Mouse (Mus musculus) liver, adult 2 months (tissue): ENCODE results near the gene Ube2cbp. TPM values are rescaled to one million over a fixed set of nuclear protein-coding genes. Genes with fewer than 3 reads are reported as not detected.

ENCODE experiments used
- DNase-seq: peaks from one replicate; pipeline ENCODE4 v3.0.0-alpha.2; 2011; ENCODE audit warnings: low read depth, low spot score; ENCODE audit errors: extremely low read depth
- H3K27ac ChIP-seq: fragments of 200-500 bp; replicated peaks from 2 replicates; pipeline ENCODE4 v1.5.1; 2012; ENCODE audit warnings: low read depth, mild to moderate bottlenecking, control low read depth, inconsistent platforms, low read length; ENCODE audit not compliant: insufficient read depth
- H3K27me3 ChIP-seq: fragments of 200-500 bp; 2 replicates; pipeline ENCODE4 v1.6.1; 2012; ENCODE audit warnings: mild to moderate bottlenecking, moderate library complexity, low read length, inconsistent platforms; ENCODE audit not compliant: control insufficient read depth, insufficient read depth
- H3K36me3 ChIP-seq: fragments of 200-500 bp; 2 replicates; pipeline ENCODE4 v1.6.1; 2012; ENCODE audit warnings: low read length, inconsistent platforms; ENCODE audit not compliant: control insufficient read depth, insufficient read depth
- H3K4me1 ChIP-seq: fragments of 200-500 bp; 2 replicates; pipeline ENCODE4 v1.6.1; 2011; ENCODE audit warnings: low read length; ENCODE audit not compliant: control insufficient read depth, insufficient read depth
- H3K4me3 ChIP-seq: fragments of 200-500 bp; 2 replicates; pipeline ENCODE4 v1.5.1; 2011; ENCODE audit warnings: low read depth, mild to moderate bottlenecking, control low read depth, low read length, moderate library complexity; ENCODE audit not compliant: insufficient read depth
- H3K79me2 ChIP-seq: fragments of 200-500 bp; 2 replicates; pipeline ENCODE4 v1.6.1; 2012; ENCODE audit warnings: inconsistent platforms, mild to moderate bottlenecking, low read length, moderate library complexity; ENCODE audit not compliant: control insufficient read depth, insufficient read depth
- H3K9ac ChIP-seq: fragments of 200-500 bp; 2 replicates; pipeline ENCODE4 v1.6.1; 2012; ENCODE audit warnings: low read depth, mild to moderate bottlenecking, control low read depth, inconsistent platforms, low read length
- CTCF ChIP-seq: fragments of 200-500 bp; IDR thresholded peaks from 2 replicates; pipeline ENCODE4 v1.5.1; 2011; ENCODE audit warnings: low read depth, low read length, control low read depth
- POLR2A ChIP-seq: fragments of 200-500 bp; IDR thresholded peaks from 2 replicates; pipeline ENCODE4 v1.6.1; 2011; ENCODE audit warnings: low read length, control low read depth; ENCODE audit not compliant: insufficient read depth; ENCODE audit errors: extremely low read depth
- WGBS: fragments of 180-500 bp; shearing (Covaris S2); methylation state at CpG from one replicate; pipeline ENCODE4 v1.1.7; 2018; 5-methylcytosine and 5-hydroxymethylcytosine counted together
- polyA plus RNA-seq: library from polyadenylated mRNA; depleted of rRNA; stranded (reverse); fragments of >200 nt; gene quantifications from 2 replicates; pipeline ENCODE4 v1.2.3, GENCODE M21; 2012
- total RNA-seq: library from RNA; depleted of rRNA; stranded (reverse); fragments of >200 nt; gene quantifications from 2 replicates; pipeline ENCODE4 v1.2.3, GENCODE M21; 2014

Ube2cbp gene
- total and polyA plus RNA-seq, 2 experiments: 0.97 to 2.2 TPM

- Histone ChIP-seq H3K27ac (no peak overlapping the region), H3K79me2 (no peaks in the 10 kb centered on the region), H3K9ac (no peak overlapping the region), H3K4me1 (no peaks in the 10 kb centered on the region), H3K27me3 (no peaks in the 10 kb centered on the region), H3K4me3 (no peak overlapping the region), H3K36me3 (no peaks in the 10 kb centered on the region)
- DNase-seq: no peak
- 96% methylated on average over 2 of the region's 2 CpGs for WGBS
- TF ChIP-seq POLR2A (no peak), CTCF (no peak)
Measured at GRCm38 (mm10) chr9:86315700-86316099, 149.1 kb downstream of the Ube2cbp start.

DNA sequence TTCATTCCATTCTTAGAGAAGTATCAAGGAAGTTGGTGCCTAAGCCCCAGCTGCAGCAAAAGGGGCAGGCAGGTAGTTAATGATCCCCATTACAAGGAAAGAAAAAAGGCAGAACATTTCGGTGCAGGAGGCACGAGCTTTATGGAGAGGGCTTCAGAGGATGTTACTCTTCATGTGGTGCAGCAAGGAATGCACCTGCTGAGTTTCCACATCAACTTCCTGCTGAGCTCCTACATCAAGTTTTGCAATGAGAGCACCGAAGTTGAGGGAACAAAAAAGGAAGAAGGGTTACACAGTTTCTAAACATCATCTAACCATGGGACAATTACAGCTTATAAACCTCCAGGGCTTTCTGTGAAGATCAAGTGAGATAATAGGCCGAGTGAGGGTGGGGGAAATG is 156.1 kb downstream of the Ube2cbp start:
- Histone ChIP-seq H3K36me3 (no peaks in the 10 kb centered on the region), H3K4me1 (no peaks in the 10 kb centered on the region), H3K4me3 (no peak overlapping the region), H3K27me3 (no peaks in the 10 kb centered on the region), H3K27ac (no peak overlapping the region), H3K9ac (no peak overlapping the region), H3K79me2 (no peaks in the 10 kb centered on the region)
- no peak for DNase-seq
- TF ChIP-seq CTCF: no peak
- TF ChIP-seq POLR2A: no peak
- 73% methylated on average over 4 of the region's 4 CpGs for WGBS

- WGBS: 95% methylated on average over 2 of the region's 2 CpGs
Measured at GRCm38 (mm10) chr9:86306556-86306955, 158.2 kb downstream of the Ube2cbp start.

DNA sequence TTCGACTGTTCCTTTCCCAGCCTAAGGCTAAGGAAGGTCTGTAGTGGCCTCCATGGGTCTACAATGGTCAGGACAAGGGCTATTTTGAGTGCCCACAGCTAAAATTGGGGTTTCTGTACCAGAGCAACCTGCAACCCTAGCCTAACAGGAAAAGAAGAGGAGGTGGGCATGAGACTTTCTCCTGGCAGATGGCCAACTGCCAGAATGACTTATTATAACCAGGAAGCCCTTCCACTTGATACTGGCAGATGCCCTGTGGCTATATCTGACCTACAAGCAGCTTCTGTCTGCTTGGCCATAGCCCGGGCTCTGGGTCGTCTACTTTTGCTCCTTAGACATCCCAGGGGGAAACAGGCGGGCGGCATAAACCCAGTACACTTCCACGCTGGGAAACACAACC is 163.3 kb downstream of the Ube2cbp start:
- H3K4me3 ChIP-seq: no peak overlapping the region
- no peak for DNase-seq
- no peaks in the 10 kb centered on the region for H3K27me3 ChIP-seq
- TF ChIP-seq POLR2A (no peak), CTCF (no peak)
- no peaks in the 10 kb centered on the region for H3K79me2 ChIP-seq
- H3K36me3 ChIP-seq: no peaks in the 10 kb centered on the region
- no peaks in the 10 kb centered on the region for H3K4me1 ChIP-seq
- WGBS: 71% methylated on average over 6 of the region's 6 CpGs
- no peak overlapping the region for H3K27ac ChIP-seq
- no peak overlapping the region for H3K9ac ChIP-seq

More at GRCm38 (mm10) chr9:86306556-86306955, 158.2 kb downstream of the Ube2cbp start:
- TF ChIP-seq CTCF (no peak), POLR2A (no peak)
- Histone ChIP-seq H3K36me3 (no peaks in the 10 kb centered on the region), H3K79me2 (no peaks in the 10 kb centered on the region), H3K4me3 (no peak overlapping the region), H3K4me1 (no peaks in the 10 kb centered on the region), H3K27ac (no peak overlapping the region), H3K9ac (no peak overlapping the region), H3K27me3 (no peaks in the 10 kb centered on the region)
- DNase-seq: no peak

- Histone ChIP-seq H3K36me3 (no peaks in the 10 kb centered on the region), H3K4me1 (no peaks in the 10 kb centered on the region), H3K27ac (no peak overlapping the region), H3K9ac (no peak overlapping the region), H3K27me3 (no peaks in the 10 kb centered on the region), H3K4me3 (no peak overlapping the region), H3K79me2 (no peaks in the 10 kb centered on the region)
- TF ChIP-seq POLR2A: no peak
- TF ChIP-seq CTCF: no peak
- no peak for DNase-seq
- 77% methylated on average over 8 of the region's 8 CpGs for WGBS
Measured at GRCm38 (mm10) chr9:86298596-86298995, 166.2 kb downstream of the Ube2cbp start.

GRCm38 (mm10) chr9:86298131-86298530 is 166.6 kb downstream of the Ube2cbp start:
- DNase-seq: peak; percentile 14
- no peaks in the 10 kb centered on the region for H3K4me1 ChIP-seq
- WGBS: 41% methylated on average over 5 of the region's 5 CpGs
- H3K36me3 ChIP-seq: no peaks in the 10 kb centered on the region
- TF ChIP-seq CTCF (no peak), POLR2A (no peak)
- no peaks in the 10 kb centered on the region for H3K79me2 ChIP-seq
- H3K27me3 ChIP-seq: no peaks in the 10 kb centered on the region
- no peak overlapping the region for H3K9ac ChIP-seq
- no peak overlapping the region for H3K4me3 ChIP-seq
- H3K27ac ChIP-seq: no peak overlapping the region
